Mouse (Mus musculus): ENCODE measurements around the gene Ifi211. TPM values are rescaled to one million over a fixed set of nuclear protein-coding genes. Genes with fewer than 3 reads are reported as not detected.
"Not testable (repeated sequence)": the region's sequence is repeated elsewhere in the genome, so short reads cannot be mapped to it uniquely, and the experiment has no call there.

The Ifi211 gene
- polyA plus RNA-seq, 1 experiment from 2014 or later, result 0.62 TPM

DNA sequence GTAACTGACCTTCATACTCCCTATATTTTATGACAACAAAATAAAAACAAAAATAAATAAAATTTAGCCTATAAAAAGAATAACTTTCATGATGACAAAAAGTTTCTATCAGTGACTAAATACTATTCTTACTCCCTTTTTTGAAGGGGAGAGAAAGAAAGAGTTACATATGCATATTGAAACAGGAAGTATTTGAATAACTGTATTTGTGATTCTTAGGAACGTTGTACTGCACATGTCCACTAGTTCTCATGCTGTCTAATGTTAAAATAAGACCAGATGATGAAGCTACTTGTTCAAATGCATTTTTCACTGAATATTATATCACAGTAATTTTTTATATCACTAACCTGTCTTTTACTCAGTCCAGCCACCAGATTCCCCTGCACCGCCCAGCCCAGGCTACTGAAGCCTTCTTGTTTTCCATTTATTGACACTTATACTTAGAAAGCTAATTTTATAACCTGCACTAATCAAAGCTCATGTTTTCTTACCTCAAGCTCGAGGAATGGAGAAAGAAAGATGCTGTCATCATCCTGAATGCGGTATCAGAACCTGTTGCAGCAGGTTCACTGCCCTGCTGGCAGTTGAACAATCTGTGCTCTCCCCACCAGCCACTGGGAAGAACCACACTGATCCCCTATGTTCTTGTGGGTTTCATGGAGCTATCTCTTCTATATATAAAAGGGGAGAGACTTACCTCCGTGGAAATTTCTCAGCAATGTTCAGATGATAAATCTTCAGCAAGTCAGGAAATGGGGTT is 33.4 kb downstream of the Ifi211 start:
- H3K9ac ChIP-seq (replicated peaks; ENCODE audit: low read length); H3K4me2 ChIP-seq (replicated peaks; ENCODE audit: low read depth, low read length); ATAC-seq (ENCODE audit: low FRiP score, low TSS enrichment); H3K27ac ChIP-seq (ENCODE audit: low read length); H3K9me3 ChIP-seq (ENCODE audit: low read length); H3K4me1 ChIP-seq (ENCODE audit: insufficient read depth, low read length); H3K4me3 ChIP-seq (ENCODE audit: low read length); H3K27me3 ChIP-seq (ENCODE audit: insufficient read depth, low read length); H3K36me3 ChIP-seq (ENCODE audit: insufficient read depth, low read length): not testable (repeated sequence)
- 70% methylated on average over 5 of the region's 5 CpGs for WGBS

DNA sequence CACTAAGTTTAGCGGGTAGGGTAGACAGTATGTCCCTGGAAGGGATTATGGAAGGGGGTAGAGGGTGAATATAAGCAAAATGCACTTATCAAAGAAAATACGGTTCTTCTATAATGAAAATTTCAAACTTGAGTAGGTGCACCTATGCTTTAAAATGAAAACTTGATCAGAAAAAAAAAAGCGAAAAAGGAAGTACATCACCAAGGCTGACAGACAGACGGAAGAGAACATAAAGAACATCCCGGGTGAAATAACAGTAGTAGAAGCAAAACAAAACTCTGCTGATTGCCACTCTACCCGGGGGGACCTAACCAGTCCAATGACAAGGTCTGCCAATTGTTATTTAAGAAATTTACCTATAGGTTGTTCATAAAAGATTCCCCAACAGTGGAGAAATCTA is 34.6 kb downstream of the Ifi211 start:
- H3K4me3 ChIP-seq (ENCODE audit: low read length); H3K9me3 ChIP-seq (ENCODE audit: low read length); H3K4me2 ChIP-seq (replicated peaks; ENCODE audit: low read depth, low read length); H3K27ac ChIP-seq (ENCODE audit: low read length); H3K4me1 ChIP-seq (ENCODE audit: insufficient read depth, low read length); H3K27me3 ChIP-seq (ENCODE audit: insufficient read depth, low read length); H3K9ac ChIP-seq (replicated peaks; ENCODE audit: low read length); ATAC-seq (ENCODE audit: low FRiP score, low TSS enrichment); H3K36me3 ChIP-seq (ENCODE audit: insufficient read depth, low read length): not testable (repeated sequence)
- WGBS, result 91% methylated on average over 6 of the region's 6 CpGs

DNA sequence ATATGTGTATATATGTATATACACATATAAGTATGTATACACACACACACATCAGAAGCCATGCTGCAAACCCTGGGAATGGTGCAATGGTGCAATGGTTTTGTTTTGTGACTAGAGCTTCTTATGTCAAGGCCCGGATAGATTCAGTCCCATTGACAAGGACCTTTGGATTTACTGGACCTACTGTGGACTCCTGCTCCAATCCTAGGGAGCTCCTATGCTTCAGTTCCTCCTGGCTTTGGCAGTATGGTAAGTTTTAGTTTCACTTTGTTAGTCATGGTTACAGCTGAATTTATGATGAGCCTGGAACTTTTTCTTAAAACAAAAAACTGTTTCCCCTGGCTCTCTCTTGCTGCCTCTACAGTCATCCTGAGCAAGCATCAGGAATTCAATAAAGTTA is 35.7 kb downstream of the Ifi211 start:
- ATAC-seq (ENCODE audit: low FRiP score, low TSS enrichment); H3K27ac ChIP-seq (ENCODE audit: low read length): not testable (repeated sequence)
- WGBS, result 85% methylated on average over 1 of the region's 1 CpGs

DNA sequence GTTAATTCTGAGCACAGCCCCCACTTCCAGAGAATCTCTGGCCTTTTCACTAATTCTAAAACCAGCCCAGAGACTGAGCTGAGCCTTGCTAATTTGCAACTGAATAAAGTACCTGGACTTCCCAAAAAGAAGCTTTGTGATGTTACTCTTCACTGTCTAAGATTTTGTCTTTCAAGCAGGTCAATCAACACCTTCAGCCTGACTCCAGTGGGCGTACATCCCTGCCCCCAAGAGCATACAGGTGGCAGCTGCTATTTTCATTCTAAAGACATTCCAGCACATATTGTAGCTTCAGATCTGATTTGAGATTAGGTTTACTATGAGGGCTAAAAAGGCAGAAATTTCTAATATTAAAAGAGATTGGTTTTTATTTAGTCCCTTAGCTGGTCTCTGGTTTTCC is 44.3 kb downstream of the Ifi211 start:
- not testable (repeated sequence) for H3K36me3 ChIP-seq (ENCODE audit: insufficient read depth, low read length); H3K27me3 ChIP-seq (ENCODE audit: insufficient read depth, low read length); ATAC-seq (ENCODE audit: low FRiP score, low TSS enrichment); H3K9me3 ChIP-seq (ENCODE audit: low read length); H3K4me2 ChIP-seq (replicated peaks; ENCODE audit: low read depth, low read length); H3K27ac ChIP-seq (ENCODE audit: low read length); H3K4me3 ChIP-seq (ENCODE audit: low read length); H3K9ac ChIP-seq (replicated peaks; ENCODE audit: low read length); H3K4me1 ChIP-seq (ENCODE audit: insufficient read depth, low read length)
- 77% methylated on average over 1 of the region's 1 CpGs for WGBS

More for the DNA sequence above, 35.7 kb downstream of the Ifi211 start:
- not testable (repeated sequence) for H3K4me3 ChIP-seq (ENCODE audit: low read length); H3K4me1 ChIP-seq (ENCODE audit: insufficient read depth, low read length); H3K9me3 ChIP-seq (ENCODE audit: low read length); H3K4me2 ChIP-seq (replicated peaks; ENCODE audit: low read depth, low read length); H3K36me3 ChIP-seq (ENCODE audit: insufficient read depth, low read length); H3K9ac ChIP-seq (replicated peaks; ENCODE audit: low read length); H3K27me3 ChIP-seq (ENCODE audit: insufficient read depth, low read length)

DNA sequence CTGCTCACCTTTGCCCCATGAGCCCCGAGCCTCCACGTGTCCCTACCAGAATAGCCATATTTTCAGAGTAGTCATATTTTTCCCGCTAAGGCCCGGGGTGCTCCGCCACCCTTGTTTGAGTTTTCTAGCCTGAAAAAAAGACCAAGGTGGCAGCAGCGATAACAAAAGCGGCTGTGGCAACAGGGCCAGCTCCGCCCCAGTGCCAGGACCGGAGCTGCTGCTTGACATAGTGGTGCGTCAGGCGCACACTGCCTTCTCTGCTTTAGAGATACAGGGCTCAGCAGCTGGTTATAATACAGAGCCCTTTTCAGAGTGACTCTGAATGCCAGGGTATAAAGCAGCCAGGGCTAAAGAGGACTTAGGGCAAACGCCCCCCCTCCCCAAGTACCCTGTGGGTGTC is 46.3 kb downstream of the Ifi211 start:
- no peak overlapping the region for H3K4me2 ChIP-seq (replicated peaks; ENCODE audit: low read depth, low read length)
- H3K27me3 ChIP-seq (ENCODE audit: insufficient read depth, low read length), result no peaks in the 10 kb centered on the region
- ATAC-seq (ENCODE audit: low FRiP score, low TSS enrichment), result no peak
- WGBS, result 84% methylated on average over 12 of the region's 12 CpGs
- H3K27ac ChIP-seq (ENCODE audit: low read length), result no peak overlapping the region
- H3K4me1 ChIP-seq (ENCODE audit: insufficient read depth, low read length), result no peaks in the 10 kb centered on the region
- H3K9ac ChIP-seq (replicated peaks; ENCODE audit: low read length), result no peak overlapping the region
- no peaks in the 10 kb centered on the region for H3K9me3 ChIP-seq (ENCODE audit: low read length)
- no peak overlapping the region for H3K4me3 ChIP-seq (ENCODE audit: low read length)
- H3K36me3 ChIP-seq (ENCODE audit: insufficient read depth, low read length), result no peaks in the 10 kb centered on the region

DNA sequence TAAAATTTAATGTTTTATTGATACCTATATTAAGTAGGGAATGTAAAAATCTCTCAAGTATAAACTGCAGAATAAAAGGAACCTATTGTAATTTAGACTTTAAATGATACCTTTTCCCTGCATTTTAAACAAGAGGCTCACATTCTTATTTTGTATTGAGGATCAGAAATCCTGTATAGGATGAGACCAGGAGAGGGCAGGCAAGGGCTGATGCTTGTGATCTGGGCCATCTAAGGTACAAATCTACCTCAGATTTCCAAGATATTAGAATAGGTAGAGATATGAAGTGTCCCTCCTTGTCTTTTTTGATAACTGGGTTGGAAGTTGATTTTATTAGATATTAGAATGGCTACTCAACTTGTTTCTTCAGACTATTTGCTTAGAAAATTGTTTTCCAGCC is 59.1 kb downstream of the Ifi211 start:
- not testable (repeated sequence) for H3K36me3 ChIP-seq (ENCODE audit: insufficient read depth, low read length); H3K4me2 ChIP-seq (replicated peaks; ENCODE audit: low read depth, low read length); H3K4me1 ChIP-seq (ENCODE audit: insufficient read depth, low read length); ATAC-seq (ENCODE audit: low FRiP score, low TSS enrichment); H3K27ac ChIP-seq (ENCODE audit: low read length); H3K27me3 ChIP-seq (ENCODE audit: insufficient read depth, low read length); H3K9ac ChIP-seq (replicated peaks; ENCODE audit: low read length); H3K4me3 ChIP-seq (ENCODE audit: low read length); H3K9me3 ChIP-seq (ENCODE audit: low read length)

DNA sequence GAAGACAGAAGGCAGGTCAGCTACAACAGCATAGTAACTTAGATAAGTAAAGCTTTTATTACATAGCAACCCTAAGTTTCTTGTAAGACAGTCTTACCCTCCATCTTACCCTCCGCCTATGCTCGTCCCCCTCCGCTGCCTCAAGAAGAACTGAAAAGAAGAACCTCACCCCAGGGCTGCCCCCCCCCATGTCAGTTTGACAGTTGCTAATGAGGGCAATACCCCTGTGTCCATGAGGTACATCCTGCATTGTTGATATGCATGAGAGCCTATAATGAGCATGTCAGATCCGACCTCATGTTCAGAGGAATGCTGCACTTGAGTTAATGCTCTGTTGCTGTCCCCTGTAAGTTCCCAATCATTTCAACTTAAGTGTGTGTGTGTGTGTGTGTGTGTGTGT is 60.0 kb downstream of the Ifi211 start:
- not testable (repeated sequence) for H3K27ac ChIP-seq (ENCODE audit: low read length); H3K27me3 ChIP-seq (ENCODE audit: insufficient read depth, low read length); H3K4me2 ChIP-seq (replicated peaks; ENCODE audit: low read depth, low read length); H3K9ac ChIP-seq (replicated peaks; ENCODE audit: low read length); H3K4me1 ChIP-seq (ENCODE audit: insufficient read depth, low read length); ATAC-seq (ENCODE audit: low FRiP score, low TSS enrichment); H3K4me3 ChIP-seq (ENCODE audit: low read length); H3K36me3 ChIP-seq (ENCODE audit: insufficient read depth, low read length); H3K9me3 ChIP-seq (ENCODE audit: low read length)
- 53% methylated on average over 4 of the region's 4 CpGs for WGBS

Other genes starting within 250 kb of the Ifi211 start
- gene Ifi208, start 239.4 kb downstream of the Ifi211 start, polyA plus RNA-seq (2015; fragmentation: Nextera tagmentation; extraction: Ambion mirVana), result 0.08 TPM in 1 of 2 replicates, not detected in the other
- 0.85 and 1.0 TPM in 2 replicates for gene Ifi207, start 171.3 kb downstream of the Ifi211 start, polyA plus RNA-seq (2015; fragmentation: Nextera tagmentation; extraction: Ambion mirVana)
- 1.3 and 1.4 TPM in 2 replicates for gene Ifi204, start 146.1 kb downstream of the Ifi211 start, polyA plus RNA-seq (2015; fragmentation: Nextera tagmentation; extraction: Ambion mirVana)
- gene Mndal, start 29.4 kb upstream of the Ifi211 start, polyA plus RNA-seq (2015; fragmentation: Nextera tagmentation; extraction: Ambion mirVana), result 2.9 and 3.1 TPM in 2 replicates
- gene Ifi203, start 29.6 kb upstream of the Ifi211 start, polyA plus RNA-seq (2015; fragmentation: Nextera tagmentation; extraction: Ambion mirVana), result 0.66 and 0.92 TPM in 2 replicates
- gene Ifi202b, start 69.7 kb upstream of the Ifi211 start, polyA plus RNA-seq (2015; fragmentation: Nextera tagmentation; extraction: Ambion mirVana), result not detected in 2 replicates
- gene Ifi205, start 118.8 kb upstream of the Ifi211 start, polyA plus RNA-seq (2015; fragmentation: Nextera tagmentation; extraction: Ambion mirVana), result 0.10 and 0.17 TPM in 2 replicates
- gene Olfr433, start 127.7 kb upstream of the Ifi211 start, polyA plus RNA-seq (2015; fragmentation: Nextera tagmentation; extraction: Ambion mirVana), result 0.05 and 0.06 TPM in 2 replicates
- gene Olfr432, start 136.2 kb upstream of the Ifi211 start, polyA plus RNA-seq (2015; fragmentation: Nextera tagmentation; extraction: Ambion mirVana), result not detected in 2 replicates
- gene Olfr430, start 153.6 kb upstream of the Ifi211 start, polyA plus RNA-seq (2015; fragmentation: Nextera tagmentation; extraction: Ambion mirVana), result not detected in 2 replicates
- gene Olfr429, start 171.3 kb upstream of the Ifi211 start, polyA plus RNA-seq (2015; fragmentation: Nextera tagmentation; extraction: Ambion mirVana), result not detected in 2 replicates
- not detected in 2 replicates for gene Olfr427, start 183.8 kb upstream of the Ifi211 start, polyA plus RNA-seq (2015; fragmentation: Nextera tagmentation; extraction: Ambion mirVana)
- gene Olfr231, start 208.1 kb upstream of the Ifi211 start, polyA plus RNA-seq (2015; fragmentation: Nextera tagmentation; extraction: Ambion mirVana), result not detected in 2 replicates
- gene Olfr424, start 218.5 kb upstream of the Ifi211 start, polyA plus RNA-seq (2015; fragmentation: Nextera tagmentation; extraction: Ambion mirVana), result not detected in 2 replicates
- not detected in 2 replicates for gene Olfr420, start 242.6 kb upstream of the Ifi211 start, polyA plus RNA-seq (2015; fragmentation: Nextera tagmentation; extraction: Ambion mirVana)

Data from kidney, embryonic 16.5 days (tissue).